Mouse (Mus musculus): ENCODE measurements at regions not wholly inside any gene's neighbourhood (a gene's known extent, or its start where the extent isn't known, plus 50 kb on each side); places are given as distances from the start of the nearest gene placed in this dataset.
A peak's percentile ranks its signal among the peaks of the same experiment; 100 is the strongest.

DNA sequence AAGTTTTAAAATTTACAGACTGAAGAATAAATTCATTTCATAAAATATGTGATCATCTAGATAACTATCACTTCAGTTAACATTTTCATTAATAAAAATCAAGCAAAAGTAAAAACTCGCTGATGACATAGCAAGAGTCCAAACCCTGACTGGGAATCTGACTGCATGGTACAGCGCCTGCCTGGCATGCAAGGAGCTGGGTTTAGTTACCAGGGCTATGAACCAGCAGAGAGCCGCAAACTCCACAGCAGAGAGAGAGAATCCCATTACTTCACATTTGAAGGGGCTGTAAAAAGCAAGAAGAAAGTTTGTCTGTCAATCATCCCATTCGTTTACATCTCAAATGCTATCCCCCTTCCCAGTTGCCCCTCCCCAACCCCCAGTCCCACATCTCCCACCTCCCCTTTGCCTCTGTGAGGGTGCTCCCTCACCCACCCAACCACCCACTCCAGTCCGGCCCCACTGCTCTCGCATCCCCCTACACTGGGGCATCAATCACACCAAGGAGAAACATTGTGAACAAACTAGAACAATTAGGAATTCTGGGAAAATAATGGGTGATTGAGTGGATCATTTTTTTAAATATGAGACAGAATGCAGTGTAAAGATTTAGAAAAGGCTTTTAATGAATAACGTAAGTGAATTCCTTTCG, 487.6 kb downstream of the Efna5 start:
- DNase-seq (ENCODE audit: low spot score), result no peak
- H3K27ac ChIP-seq (replicated peaks), result no peak overlapping the region
- no peak overlapping the region for H3K4me3 ChIP-seq
- WGBS, result 92% methylated on average over 8 of the region's 8 CpGs
- no peaks in the 10 kb centered on the region for H3K9me3 ChIP-seq
- H3K27me3 ChIP-seq (replicated peaks; ENCODE audit: low read depth, poor library complexity, severe bottlenecking), result no peaks in the 10 kb centered on the region
- no peaks in the 10 kb centered on the region for H3K36me3 ChIP-seq (replicated peaks)
- no peaks in the 10 kb centered on the region for H3K4me1 ChIP-seq

- Histone ChIP-seq H3K36me3 (replicated peaks) (no peaks in the 10 kb centered on the region), H3K27me3 (replicated peaks; ENCODE audit: low read depth, poor library complexity, severe bottlenecking) (no peaks in the 10 kb centered on the region), H3K4me1 (peaks cover 7% of the 10 kb centered on the region; the same call in 1 of the 2 replicates), H3K4me3 (no peak overlapping the region), H3K9me3 (no peaks in the 10 kb centered on the region), H3K27ac (replicated peaks) (no peak overlapping the region)
- WGBS, result 70% methylated on average over 16 of the region's 16 CpGs
- DNase-seq (ENCODE audit: low spot score), result no peak
Observed at GRCm38 (mm10) chr17:62384053-62384452, 497.1 kb downstream of the Efna5 start.

GRCm38 (mm10) chr17:62378868-62379417, 502.2 kb downstream of the Efna5 start:
- Histone ChIP-seq H3K9me3 (no peaks in the 10 kb centered on the region), H3K27ac (replicated peaks) (no peak overlapping the region), H3K4me3 (no peak overlapping the region), H3K4me1 (peaks cover 5% of the 10 kb centered on the region; the same call in 1 of the 2 replicates), H3K27me3 (replicated peaks; ENCODE audit: low read depth, poor library complexity, severe bottlenecking) (no peaks in the 10 kb centered on the region), H3K36me3 (replicated peaks) (no peaks in the 10 kb centered on the region)
- DNase-seq (ENCODE audit: low spot score), result no peak
- 90% methylated on average over 8 of the region's 8 CpGs for WGBS

GRCm38 (mm10) chr17:62369100-62369499, 512.0 kb downstream of the Efna5 start:
- DNase-seq (ENCODE audit: low spot score), result no peak
- H3K9me3 ChIP-seq, result no peaks in the 10 kb centered on the region
- WGBS, result 86% methylated on average over 3 of the region's 3 CpGs

DNA sequence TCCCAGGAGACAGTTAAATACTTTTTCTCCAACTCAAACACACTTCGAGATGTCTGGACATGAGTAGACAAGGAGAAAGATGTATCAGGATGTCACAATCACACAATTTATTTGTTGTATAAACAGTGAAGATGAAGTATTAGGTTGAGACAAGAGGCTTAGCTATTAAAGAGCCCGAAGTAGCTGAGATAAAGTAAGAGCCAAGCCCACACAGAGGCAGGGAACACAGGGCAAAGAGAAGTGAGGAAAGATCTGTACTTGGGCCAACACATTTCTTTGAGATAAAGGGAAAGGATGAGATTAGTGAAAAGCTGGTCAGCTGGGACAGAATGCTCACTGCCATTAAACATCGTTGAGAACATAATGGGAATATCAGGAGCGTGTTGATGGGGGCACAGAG, 513.2 kb downstream of the Efna5 start:
- no peak for DNase-seq (ENCODE audit: low spot score)
- Histone ChIP-seq H3K27ac (replicated peaks) (no peak overlapping the region), H3K4me1 (no peaks in the 10 kb centered on the region), H3K4me3 (no peak overlapping the region), H3K36me3 (replicated peaks) (no peaks in the 10 kb centered on the region), H3K9me3 (no peaks in the 10 kb centered on the region), H3K27me3 (replicated peaks; ENCODE audit: low read depth, poor library complexity, severe bottlenecking) (no peaks in the 10 kb centered on the region)
- 86% methylated on average over 4 of the region's 4 CpGs for WGBS

More at GRCm38 (mm10) chr17:62369100-62369499, 512.0 kb downstream of the Efna5 start:
- H3K4me1 ChIP-seq, result no peaks in the 10 kb centered on the region
- no peak overlapping the region for H3K27ac ChIP-seq (replicated peaks)
- no peaks in the 10 kb centered on the region for H3K27me3 ChIP-seq (replicated peaks; ENCODE audit: low read depth, poor library complexity, severe bottlenecking)
- no peaks in the 10 kb centered on the region for H3K36me3 ChIP-seq (replicated peaks)
- H3K4me3 ChIP-seq, result no peak overlapping the region

DNA sequence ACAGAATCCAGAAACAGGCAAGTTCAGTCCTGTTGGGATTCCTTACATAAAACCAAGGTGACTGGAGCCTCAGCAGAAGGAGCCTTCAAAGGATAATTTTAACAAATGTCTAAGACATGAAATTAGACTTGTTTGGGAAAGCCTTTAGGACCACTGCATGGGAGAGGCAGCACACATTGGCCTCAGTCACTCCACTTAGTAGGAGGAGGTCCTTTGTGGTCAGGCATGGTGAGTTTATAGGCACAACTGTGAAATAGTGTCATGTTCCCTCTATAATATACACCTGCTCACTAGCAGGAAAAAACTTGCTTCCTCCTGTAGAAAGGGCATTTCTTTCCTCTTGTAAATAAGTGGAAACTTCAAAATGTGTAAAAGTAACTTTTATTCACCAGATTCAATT, 522.8 kb downstream of the Efna5 start:
- H3K27me3 ChIP-seq (replicated peaks; ENCODE audit: low read depth, poor library complexity, severe bottlenecking), result no peaks in the 10 kb centered on the region
- H3K9me3 ChIP-seq, result peaks cover 7% of the 10 kb centered on the region; the same call in 1 of the 2 replicates
- DNase-seq (ENCODE audit: low spot score), result no peak
- H3K4me1 ChIP-seq, result no peaks in the 10 kb centered on the region
- H3K4me3 ChIP-seq, result no peak overlapping the region
- H3K36me3 ChIP-seq (replicated peaks), result no peaks in the 10 kb centered on the region
- no peak overlapping the region for H3K27ac ChIP-seq (replicated peaks)

DNA sequence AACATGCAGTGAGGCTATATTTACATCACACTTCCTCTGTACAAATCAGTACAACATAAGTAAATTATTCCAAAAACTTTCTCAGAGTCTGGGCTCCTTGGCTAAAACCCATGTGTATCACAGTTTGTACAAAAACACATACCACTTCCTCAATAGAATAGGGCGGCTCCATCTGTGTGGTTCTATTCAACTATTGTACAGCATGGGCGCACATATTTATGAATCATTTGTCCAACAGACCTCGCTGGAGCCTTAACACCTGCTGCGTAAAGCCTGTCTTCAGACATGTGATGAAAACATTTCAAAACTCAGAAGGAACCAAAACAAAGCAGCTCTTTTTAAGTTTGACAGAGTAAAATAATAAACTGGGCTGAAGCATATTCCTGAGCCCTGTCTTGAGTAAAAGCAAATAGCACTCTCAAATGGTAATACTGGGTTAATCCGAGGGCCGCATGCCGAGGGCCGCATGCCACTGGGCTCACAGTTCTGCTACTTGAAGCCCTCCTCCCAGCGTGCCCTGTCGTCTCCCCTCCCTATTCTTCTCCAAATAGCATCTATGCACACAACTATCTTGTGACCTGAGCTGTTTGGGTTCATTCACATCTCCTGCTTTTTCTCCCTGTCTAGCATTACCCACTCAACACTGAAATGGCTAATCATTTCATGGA, 543.1 kb downstream of the Efna5 start:
- peaks cover 6% of the 10 kb centered on the region; the same call in 1 of the 2 replicates for H3K4me1 ChIP-seq
- 68% methylated on average over 10 of the region's 10 CpGs for WGBS
- H3K36me3 ChIP-seq (replicated peaks), result no peaks in the 10 kb centered on the region
- H3K27me3 ChIP-seq (replicated peaks; ENCODE audit: low read depth, poor library complexity, severe bottlenecking), result no peaks in the 10 kb centered on the region
- peak; percentile 26 for DNase-seq (ENCODE audit: low spot score)
- no peak overlapping the region for H3K27ac ChIP-seq (replicated peaks)
- H3K9me3 ChIP-seq, result no peaks in the 10 kb centered on the region
- H3K4me3 ChIP-seq, result no peak overlapping the region

GRCm38 (mm10) chr17:62330226-62330625, 550.9 kb downstream of the Efna5 start:
- DNase-seq (ENCODE audit: low spot score), result no peak
- Histone ChIP-seq H3K27ac (replicated peaks) (no peak overlapping the region), H3K4me1 (no peaks in the 10 kb centered on the region), H3K4me3 (no peak overlapping the region), H3K9me3 (no peaks in the 10 kb centered on the region), H3K27me3 (replicated peaks; ENCODE audit: low read depth, poor library complexity, severe bottlenecking) (no peaks in the 10 kb centered on the region), H3K36me3 (replicated peaks) (no peaks in the 10 kb centered on the region)
- 90% methylated on average over 4 of the region's 4 CpGs for WGBS

GRCm38 (mm10) chr17:62326844-62327243, 554.3 kb downstream of the Efna5 start:
- no peaks in the 10 kb centered on the region for H3K9me3 ChIP-seq
- H3K27me3 ChIP-seq (replicated peaks; ENCODE audit: low read depth, poor library complexity, severe bottlenecking), result no peaks in the 10 kb centered on the region
- no peak overlapping the region for H3K4me3 ChIP-seq
- H3K4me1 ChIP-seq, result no peaks in the 10 kb centered on the region
- no peak for DNase-seq (ENCODE audit: low spot score)
- no peaks in the 10 kb centered on the region for H3K36me3 ChIP-seq (replicated peaks)
- H3K27ac ChIP-seq (replicated peaks), result no peak overlapping the region

- H3K27me3 ChIP-seq (replicated peaks; ENCODE audit: low read depth, poor library complexity, severe bottlenecking), result no peaks in the 10 kb centered on the region
- no peaks in the 10 kb centered on the region; the same call in 1 of the 2 replicates for H3K4me1 ChIP-seq
- H3K9me3 ChIP-seq, result no peaks in the 10 kb centered on the region
- no peaks in the 10 kb centered on the region for H3K36me3 ChIP-seq (replicated peaks)
- no peak overlapping the region for H3K27ac ChIP-seq (replicated peaks)
- WGBS, result 78% methylated on average over 4 of the region's 4 CpGs
- no peak for DNase-seq (ENCODE audit: low spot score)
- no peak overlapping the region for H3K4me3 ChIP-seq
Observed at GRCm38 (mm10) chr17:62319033-62319432, 562.1 kb downstream of the Efna5 start.

- Histone ChIP-seq H3K4me3 (no peak overlapping the region), H3K4me1 (no peaks in the 10 kb centered on the region), H3K36me3 (replicated peaks) (no peaks in the 10 kb centered on the region), H3K27ac (replicated peaks) (no peak overlapping the region), H3K27me3 (replicated peaks; ENCODE audit: low read depth, poor library complexity, severe bottlenecking) (no peaks in the 10 kb centered on the region), H3K9me3 (no peaks in the 10 kb centered on the region)
- no peak for DNase-seq (ENCODE audit: low spot score)
- WGBS, result 62% methylated on average over 3 of the region's 3 CpGs
Observed at GRCm38 (mm10) chr17:62310059-62310458, 571.1 kb downstream of the Efna5 start.

DNA sequence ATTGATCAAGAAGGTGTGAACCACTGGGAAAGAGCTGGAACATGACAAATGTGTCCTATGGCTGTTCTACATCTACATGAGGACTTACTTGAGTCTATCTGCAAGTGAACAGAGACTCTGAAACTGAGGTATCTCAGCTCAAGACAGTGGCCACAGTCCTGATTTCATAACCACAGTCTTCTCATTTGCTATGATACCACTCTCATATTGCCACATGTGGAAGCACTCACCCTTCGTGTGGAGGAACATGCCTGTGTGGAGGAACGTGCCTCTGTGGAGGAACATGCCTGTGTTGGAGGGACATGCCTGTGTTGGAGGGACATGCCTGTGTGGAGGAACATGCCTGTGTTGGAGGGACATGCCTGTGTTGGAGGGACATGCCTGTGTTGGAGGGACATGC, 574.0 kb downstream of the Efna5 start:
- Histone ChIP-seq H3K27me3 (replicated peaks; ENCODE audit: low read depth, poor library complexity, severe bottlenecking) (no peaks in the 10 kb centered on the region), H3K4me3 (no peak overlapping the region), H3K9me3 (no peaks in the 10 kb centered on the region), H3K36me3 (replicated peaks) (no peaks in the 10 kb centered on the region), H3K4me1 (no peaks in the 10 kb centered on the region), H3K27ac (replicated peaks) (no peak overlapping the region)
- 94% methylated on average over 2 of the region's 2 CpGs for WGBS
- DNase-seq (ENCODE audit: low spot score), result no peak

DNA sequence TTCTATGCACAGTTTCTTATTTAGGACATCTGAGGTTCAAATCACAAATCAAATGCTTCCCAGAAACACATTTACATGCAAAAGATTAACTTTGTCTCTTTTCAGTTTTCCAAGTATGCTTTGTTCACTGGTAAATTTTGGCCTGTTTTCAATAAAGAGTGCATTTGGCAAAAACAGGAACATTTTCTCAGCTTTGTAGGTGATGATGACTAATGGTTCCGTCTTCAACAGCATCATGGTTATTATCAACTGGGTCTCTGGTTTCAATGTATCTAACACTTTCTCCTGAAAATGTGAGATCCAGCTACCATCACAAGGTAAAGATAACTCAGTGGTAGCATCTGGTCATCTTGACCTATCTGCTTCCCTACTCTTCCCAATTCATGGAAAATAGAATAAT, 574.6 kb downstream of the Efna5 start:
- no peak overlapping the region for H3K4me3 ChIP-seq
- H3K9me3 ChIP-seq, result no peaks in the 10 kb centered on the region
- no peak for DNase-seq (ENCODE audit: low spot score)
- no peaks in the 10 kb centered on the region for H3K4me1 ChIP-seq
- H3K27ac ChIP-seq (replicated peaks), result no peak overlapping the region
- H3K27me3 ChIP-seq (replicated peaks; ENCODE audit: low read depth, poor library complexity, severe bottlenecking), result no peaks in the 10 kb centered on the region
- H3K36me3 ChIP-seq (replicated peaks), result no peaks in the 10 kb centered on the region
- WGBS, result 90% methylated on average over 1 of the region's 1 CpGs
